Mouse (Mus musculus): Measurements from ENCODE around the gene Serpinb12. TPM values are rescaled to one million over a fixed set of nuclear protein-coding genes. Genes with fewer than 3 reads are reported as not detected.
"Not testable (repeated sequence)": the region's sequence is repeated elsewhere in the genome, so short reads cannot be mapped to it uniquely, and the experiment has no call there.

Gene Serpinb12
- not detected for total RNA-seq (2021)

GRCm38 (mm10) chr1:106934265-106934664 is at the start of gene Serpinb12:
Serpinb12 (plus strand) TSS chr1:106934449.
- DNase-seq = no peak

DNA sequence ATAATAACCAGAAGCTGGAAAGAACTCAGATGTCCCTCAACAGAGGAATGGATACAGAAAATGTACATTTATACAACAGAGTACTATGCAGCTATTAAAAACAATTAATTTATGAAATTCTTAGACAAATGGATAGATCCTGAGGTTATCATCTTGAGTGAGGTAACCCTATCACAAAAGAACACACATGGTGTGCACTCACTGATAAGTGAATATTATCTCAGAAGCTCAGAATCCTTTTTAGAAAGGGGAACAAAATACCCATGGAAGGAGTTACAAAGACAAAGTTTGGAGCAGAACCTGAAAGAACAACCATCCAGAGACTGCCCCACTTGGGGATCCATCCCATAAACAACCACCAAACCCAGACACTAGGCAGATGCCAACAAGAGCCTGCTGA is 39.1 kb upstream of the Serpinb12 start:
- not testable (repeated sequence) for DNase-seq

- peak; percentile 23 for DNase-seq
These were observed 32.8 kb upstream of the Serpinb12 start for GRCm38 (mm10) chr1:106901406-106901805.

DNA sequence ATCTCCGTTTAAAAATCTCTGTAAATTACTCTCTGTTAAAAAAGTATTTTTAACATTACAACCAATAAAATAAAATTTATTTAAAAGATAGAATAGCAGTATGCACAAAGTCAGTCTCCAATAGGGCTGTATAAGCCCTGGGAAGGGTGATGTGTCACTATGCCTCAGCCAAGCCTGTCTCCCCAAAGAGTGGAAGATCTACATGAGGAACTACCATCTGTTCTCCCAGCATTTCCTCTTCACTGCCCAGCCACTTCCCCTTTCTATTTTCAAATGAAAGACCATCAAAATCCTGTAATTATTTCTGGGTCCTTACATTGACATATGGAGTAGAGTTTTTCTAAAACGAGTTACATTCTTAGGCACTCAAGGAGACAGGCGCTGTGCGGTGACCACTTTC is 2.3 kb upstream of the Serpinb12 start:
- no peak for DNase-seq

DNA sequence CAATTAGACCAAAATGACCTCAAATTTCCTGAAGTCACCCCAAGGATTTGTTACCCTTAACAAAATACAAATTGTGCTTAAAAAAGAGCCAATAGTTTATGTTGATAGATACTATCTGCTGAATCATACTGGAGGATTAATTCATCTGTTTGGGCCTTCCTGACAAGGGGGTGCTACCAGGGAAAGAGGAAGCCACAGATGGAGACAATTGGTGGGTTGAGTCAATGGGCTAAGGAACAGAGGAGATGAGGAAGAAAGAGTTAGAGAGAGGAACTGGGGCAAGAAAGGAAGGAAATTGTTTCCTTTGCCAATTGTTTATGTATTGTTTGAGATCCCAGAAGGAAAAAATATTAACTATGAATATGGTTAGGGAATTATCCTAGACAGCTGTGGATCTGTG is 591 bp upstream of the Serpinb12 start:
- no peak for DNase-seq

- DNase-seq = no peak
These were observed 13.0 kb downstream of the Serpinb12 start for GRCm38 (mm10) chr1:106947217-106947616.

GRCm38 (mm10) chr1:106959981-106960380 is 25.7 kb downstream of the Serpinb12 start:
- DNase-seq = no peak

- peak; percentile 10 for DNase-seq
These were observed 26.8 kb downstream of the Serpinb12 start for GRCm38 (mm10) chr1:106961023-106961422.

DNA sequence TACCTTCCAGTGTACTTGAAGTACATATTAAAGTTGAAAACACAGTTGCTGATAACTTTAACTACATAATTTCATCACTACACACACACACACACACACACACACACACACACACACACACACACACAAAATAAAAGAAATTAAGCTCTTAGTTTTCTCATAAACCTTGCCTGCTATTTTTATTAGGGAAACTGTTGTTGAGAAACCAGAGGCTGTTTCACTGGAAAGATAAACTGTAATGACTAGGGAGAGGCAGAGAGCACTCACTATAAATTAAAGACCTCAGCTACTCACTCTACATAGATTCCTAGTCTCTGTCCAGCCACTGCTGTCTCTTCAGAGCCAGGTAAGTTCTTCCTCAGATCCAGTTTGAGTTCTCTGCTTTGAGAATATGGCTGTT is 46.4 kb downstream of the Serpinb12 start, which contains the start of gene Serpinb13:
Gene Serpinb13 (plus strand): TSS at position 301 of the 400 bp plus-strand sequence.
- DNase-seq = no peak

DNA sequence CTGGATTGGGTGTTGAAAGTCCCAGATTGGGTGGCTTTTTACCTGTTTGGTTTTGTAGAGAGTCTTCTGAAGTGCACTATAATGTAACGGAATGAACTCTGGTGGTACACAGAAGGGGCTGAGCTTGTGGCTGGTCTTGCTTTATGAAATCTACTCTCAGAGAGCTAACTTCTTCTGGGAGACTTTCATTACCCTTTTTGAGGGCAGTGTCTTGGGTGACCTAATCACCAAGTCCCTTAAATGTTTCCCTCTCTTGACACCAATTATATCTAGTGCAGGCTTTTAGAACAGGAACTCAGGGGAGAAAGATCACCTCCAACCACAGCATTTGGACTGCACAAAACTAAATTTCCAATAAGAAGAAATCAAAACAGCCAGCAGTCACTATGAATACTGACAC is 48.8 kb downstream of the Serpinb12 start:
- DNase-seq = no peak

- no peak for DNase-seq
These were observed 49.6 kb downstream of the Serpinb12 start for GRCm38 (mm10) chr1:106983865-106984264.

GRCm38 (mm10) chr1:107000424-107000823 is 66.2 kb downstream of the Serpinb12 start:
- peak; percentile 64 for DNase-seq

DNA sequence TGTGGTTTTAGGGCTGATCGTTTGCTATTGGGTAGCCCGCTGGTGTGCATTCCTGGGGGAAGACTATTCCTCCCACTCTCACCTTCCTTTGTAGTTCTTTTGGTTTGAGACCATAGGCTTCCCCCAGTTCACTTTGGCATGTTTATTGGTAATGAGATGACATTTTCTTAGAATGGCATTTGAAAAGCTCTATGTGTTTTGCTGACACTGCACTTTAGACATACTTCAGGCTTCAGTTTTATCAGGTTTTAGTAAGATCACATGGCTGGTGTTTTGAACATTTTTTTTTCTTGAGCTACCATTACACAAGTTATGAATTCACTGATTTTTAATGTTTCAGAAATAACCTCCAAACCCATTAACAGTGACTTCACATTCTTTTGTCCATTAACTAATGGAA is 67.5 kb downstream of the Serpinb12 start:
- no peak for DNase-seq

GRCm38 (mm10) chr1:107006316-107006715 is 72.1 kb downstream of the Serpinb12 start:
- no peak for DNase-seq

Other genes starting within 250 kb of the Serpinb12 start
- 10 to 100 TPM; 13.6 to 16.0 TPM for gene Bcl2, start 220.2 kb upstream of the Serpinb12 start, total RNA-seq (2021)
- 1 to 10 TPM; 7.8 to 9.7 TPM for gene Kdsr, start 174.7 kb upstream of the Serpinb12 start, total RNA-seq (2021)
- gene Vps4b, start 137.7 kb upstream of the Serpinb12 start, total RNA-seq (2021) = 10 to 100 TPM; 52.6 to 58.4 TPM
- gene Serpinb5, start 73.3 kb upstream of the Serpinb12 start, total RNA-seq (2021) = not detected
- gene Serpinb13, start 46.5 kb downstream of the Serpinb12 start, total RNA-seq (2021) = not detected
- gene Serpinb3a, start 117.9 kb downstream of the Serpinb12 start, total RNA-seq (2021) = not detected
- gene Serpinb3d, start 149.1 kb downstream of the Serpinb12 start, total RNA-seq (2021) = not detected